Mouse (Mus musculus): ENCODE data around the gene Hist1h4d.
"Not testable (repeated sequence)": the region's sequence is repeated elsewhere in the genome, so short reads cannot be mapped to it uniquely, and the experiment has no call there.

The Hist1h4d gene

DNA sequence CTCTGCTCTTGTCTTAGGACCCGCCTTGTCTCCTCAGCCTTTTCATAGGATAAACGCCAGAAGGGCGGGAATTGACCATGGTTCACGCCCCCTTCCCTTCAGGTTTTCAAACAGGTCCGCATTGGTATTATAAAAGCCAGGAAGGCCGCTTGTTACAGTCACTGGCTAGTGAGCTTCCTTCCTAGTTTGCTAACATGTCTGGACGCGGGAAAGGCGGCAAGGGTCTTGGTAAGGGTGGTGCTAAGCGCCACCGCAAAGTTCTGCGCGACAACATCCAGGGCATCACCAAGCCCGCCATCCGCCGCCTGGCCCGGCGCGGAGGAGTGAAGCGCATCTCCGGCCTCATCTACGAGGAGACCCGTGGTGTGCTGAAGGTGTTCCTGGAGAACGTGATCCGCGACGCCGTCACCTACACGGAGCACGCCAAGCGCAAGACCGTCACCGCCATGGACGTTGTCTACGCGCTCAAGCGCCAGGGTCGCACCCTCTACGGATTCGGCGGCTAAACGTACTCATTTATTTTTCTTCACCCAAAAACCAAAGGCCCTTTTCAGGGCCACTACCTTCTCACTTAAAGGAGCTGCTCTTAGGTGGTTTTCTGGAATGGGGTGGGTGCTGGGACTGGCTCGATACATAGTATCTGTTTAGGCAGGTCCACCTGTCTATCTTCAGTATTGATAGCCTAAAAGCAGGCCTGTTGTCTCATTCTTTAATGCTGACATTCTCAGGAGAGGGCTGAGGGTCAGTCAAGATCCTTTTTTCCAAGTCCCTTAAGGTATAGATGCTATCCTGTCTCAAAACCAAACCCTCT is at the start of gene Hist1h4d:
Gene Hist1h4d, plus strand, starts transcription at position 191 of the 811 bp plus-strand sequence.
- peak; percentile 95 for DNase-seq (ENCODE audit: low read depth, low spot score)

GRCm38 (mm10) chr13:23532262-23533075 is 48.9 kb upstream of the Hist1h4d start:
- no peak for DNase-seq (ENCODE audit: low read depth, low spot score)

- DNase-seq (ENCODE audit: low read depth, low spot score) = peak; percentile 87
Observed at GRCm38 (mm10) chr13:23533560-23534367, 47.6 kb upstream of the Hist1h4d start, which contains the start of gene Hist1h2af. Gene Hist1h2af (plus strand): TSS chr13:23533906.

GRCm38 (mm10) chr13:23534368-23535131 is 46.8 kb upstream of the Hist1h4d start:
- no peak for DNase-seq (ENCODE audit: low read depth, low spot score)

DNA sequence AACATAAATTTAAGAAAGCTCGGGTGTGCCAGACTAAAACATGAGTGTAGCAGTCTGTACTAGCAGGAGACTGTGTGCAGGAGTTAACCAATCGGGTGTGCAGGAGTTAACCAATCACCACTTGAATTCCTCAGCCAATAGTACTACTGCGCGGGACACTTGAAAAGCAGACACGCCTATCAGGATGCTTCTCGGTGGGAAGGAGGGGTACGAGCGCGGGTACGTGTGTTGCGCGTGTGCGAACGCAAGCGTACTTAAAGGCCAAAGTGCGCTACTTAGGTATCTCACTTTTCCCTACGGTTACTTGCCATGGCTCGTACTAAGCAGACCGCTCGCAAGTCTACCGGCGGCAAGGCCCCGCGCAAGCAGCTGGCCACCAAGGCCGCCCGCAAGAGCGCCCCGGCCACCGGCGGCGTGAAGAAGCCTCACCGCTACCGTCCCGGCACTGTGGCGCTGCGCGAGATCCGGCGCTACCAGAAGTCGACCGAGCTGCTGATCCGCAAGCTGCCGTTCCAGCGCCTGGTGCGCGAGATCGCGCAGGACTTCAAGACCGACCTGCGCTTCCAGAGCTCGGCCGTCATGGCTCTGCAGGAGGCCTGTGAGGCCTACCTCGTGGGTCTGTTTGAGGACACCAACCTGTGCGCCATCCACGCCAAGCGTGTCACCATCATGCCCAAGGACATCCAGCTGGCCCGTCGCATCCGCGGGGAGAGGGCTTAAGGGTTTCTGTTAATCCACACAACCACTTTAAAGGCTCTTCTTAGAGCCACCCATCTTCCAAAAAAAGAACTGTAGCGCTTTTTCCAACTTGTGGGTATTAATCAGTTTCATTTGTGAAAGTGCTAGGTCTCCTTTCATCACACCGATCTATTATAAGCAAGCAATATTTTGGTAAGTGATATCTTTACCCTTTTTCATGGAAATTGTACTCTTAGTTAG is 46.0 kb upstream of the Hist1h4d start, which contains the start of gene Hist1h3g:
Gene Hist1h3g, plus strand, starts transcription at position 286 of the 939 bp plus-strand sequence.
- peak; percentile 94 for DNase-seq (ENCODE audit: low read depth, low spot score)

DNA sequence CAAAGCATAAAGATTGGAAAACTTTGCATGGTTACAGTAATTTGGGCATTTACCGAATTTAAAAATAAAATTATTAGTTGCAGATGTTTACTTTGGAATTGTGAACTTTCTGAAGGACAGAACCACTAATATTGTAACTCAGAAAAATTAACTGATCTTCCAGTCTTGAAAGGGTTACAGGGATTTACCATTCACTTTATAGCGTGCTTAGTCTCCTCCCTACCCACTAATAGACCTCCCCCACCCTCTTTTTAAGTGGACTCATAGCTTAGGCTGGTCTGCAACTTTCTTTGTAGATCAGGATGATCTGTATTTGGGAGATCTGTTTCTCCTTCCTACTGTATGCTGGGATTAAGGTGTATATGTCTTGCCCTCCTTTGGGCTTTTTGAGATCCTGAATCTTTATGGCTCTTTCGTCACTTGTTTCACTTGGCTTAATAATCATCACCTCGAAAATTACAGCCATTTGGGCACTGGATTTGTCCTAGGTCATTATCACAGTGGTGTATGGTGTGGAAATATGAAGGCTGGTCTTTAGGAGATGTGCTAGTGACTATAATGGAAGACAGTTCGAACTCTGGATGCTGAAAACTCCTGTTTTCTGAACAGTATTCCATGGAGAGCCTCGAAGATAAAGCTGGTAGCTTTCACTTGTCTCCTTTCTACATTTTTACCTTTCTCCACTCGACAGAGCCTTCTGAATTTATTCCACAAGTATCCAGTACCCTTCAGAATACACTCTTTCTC is 45.1 kb upstream of the Hist1h4d start:
- no peak for DNase-seq (ENCODE audit: low read depth, low spot score)

DNA sequence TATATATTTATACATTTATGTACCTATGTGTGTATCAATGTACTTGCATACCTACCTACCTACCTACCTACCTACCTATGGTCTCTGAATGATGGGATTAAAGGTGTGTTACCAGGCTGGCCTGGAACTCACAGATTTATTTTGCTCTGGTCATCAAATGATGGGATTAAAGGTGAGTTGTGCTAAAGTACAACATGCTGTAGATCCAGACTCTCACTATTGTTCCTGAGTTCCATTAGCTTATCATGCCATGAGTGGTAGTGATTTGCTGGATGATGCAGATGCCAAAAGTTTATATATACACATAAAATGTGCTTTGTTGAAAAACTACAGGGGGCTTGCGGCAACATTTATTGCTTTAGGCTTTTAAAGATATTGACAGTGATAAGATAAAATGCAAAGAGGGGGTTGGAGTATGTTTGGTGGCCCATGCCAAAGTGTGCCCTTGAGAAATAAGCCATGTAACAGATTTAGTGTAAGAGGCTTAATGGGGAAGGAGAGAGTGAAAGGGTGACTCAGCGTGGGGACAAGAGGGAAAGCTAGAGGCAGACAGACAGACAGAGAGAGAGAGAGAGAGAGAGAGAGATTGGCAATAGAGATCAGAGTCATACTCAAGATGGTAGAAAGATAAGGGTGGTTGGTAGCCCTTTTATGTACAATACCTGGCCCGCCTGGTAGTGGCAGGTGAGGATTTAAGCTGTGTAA is 44.2 kb upstream of the Hist1h4d start:
- DNase-seq (ENCODE audit: low read depth, low spot score) = no peak

GRCm38 (mm10) chr13:23538249-23538648 is 43.1 kb upstream of the Hist1h4d start:
- DNase-seq (ENCODE audit: low read depth, low spot score) = no peak

- not testable (repeated sequence) for DNase-seq (ENCODE audit: low read depth, low spot score)
Observed at GRCm38 (mm10) chr13:23539821-23540220, 41.6 kb upstream of the Hist1h4d start.

DNA sequence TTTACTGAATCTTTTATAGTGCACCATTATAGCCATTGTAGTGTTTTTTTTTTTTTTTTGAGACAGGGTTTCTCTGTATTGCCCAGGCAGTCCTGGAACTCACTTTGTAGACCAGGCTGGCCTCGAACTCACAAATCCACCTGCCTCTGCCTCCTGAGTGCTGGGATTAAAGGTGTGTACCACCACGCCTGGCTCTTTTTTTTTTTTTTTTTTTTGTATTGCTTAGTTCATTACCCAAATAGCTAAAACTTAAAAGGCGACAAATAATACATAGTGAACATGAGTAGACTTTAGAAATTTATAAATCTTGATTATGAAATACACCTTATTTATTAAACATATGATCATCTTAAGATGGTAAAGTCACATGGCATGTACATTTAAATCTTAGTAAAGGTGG is 39.9 kb upstream of the Hist1h4d start:
- DNase-seq (ENCODE audit: low read depth, low spot score) = no peak

GRCm38 (mm10) chr13:23542225-23542980 is 39.0 kb upstream of the Hist1h4d start:
- not testable (repeated sequence) for DNase-seq (ENCODE audit: low read depth, low spot score)

GRCm38 (mm10) chr13:23542999-23543607 is 38.3 kb upstream of the Hist1h4d start, which contains the start of gene Hist1h2bh:
Gene Hist1h2bh (minus strand): TSS chr13:23543392.
- DNase-seq (ENCODE audit: low read depth, low spot score) = peak; percentile 90

DNA sequence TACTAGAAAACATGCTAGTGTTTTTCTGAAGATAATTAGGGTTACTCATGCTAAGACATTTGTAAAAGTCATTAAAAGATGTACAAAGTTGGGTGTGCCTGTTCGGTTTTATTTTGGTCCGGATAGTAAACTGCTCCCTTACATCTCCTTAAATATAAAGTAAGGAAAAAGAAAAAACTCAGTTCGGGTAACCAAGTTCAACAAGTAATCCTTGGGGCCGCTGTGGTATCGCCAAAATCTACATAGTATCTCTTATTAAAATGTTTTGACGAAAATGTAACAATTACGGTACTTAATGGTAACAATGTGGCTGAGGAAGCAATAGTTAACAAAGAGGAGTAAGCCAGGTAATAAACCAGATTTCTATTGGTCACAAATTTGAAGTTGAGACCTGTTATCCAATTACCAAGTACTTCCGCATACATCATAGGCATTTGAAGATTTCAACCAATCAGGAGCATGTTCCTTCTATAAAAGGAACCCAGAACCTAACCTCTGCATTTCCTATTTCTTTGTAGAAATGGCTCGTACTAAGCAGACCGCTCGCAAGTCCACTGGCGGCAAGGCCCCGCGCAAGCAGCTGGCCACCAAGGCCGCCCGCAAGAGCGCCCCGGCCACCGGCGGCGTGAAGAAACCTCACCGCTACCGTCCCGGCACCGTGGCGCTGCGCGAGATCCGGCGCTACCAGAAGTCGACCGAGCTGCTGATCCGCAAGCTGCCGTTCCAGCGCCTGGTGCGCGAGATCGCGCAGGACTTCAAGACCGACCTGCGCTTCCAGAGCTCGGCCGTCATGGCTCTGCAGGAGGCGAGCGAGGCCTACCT is 37.2 kb upstream of the Hist1h4d start, which contains the start of gene Hist1h3f:
Gene Hist1h3f, plus strand, starts transcription at position 88 of the 822 bp plus-strand sequence.
- DNase-seq (ENCODE audit: low read depth, low spot score) = peak; percentile 93

DNA sequence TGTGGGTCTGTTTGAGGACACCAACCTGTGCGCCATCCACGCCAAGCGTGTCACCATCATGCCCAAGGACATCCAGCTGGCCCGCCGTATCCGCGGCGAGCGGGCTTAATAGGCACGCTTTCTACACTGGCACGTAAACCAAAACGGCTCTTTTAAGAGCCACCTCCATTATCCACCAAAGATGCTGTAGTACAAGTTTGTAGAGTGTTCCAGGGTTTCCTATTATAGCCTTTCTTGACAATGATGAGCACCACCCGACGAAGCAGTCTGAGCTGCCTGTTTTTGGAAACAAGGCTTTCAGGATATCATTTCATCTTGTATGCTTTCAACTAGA is 36.6 kb upstream of the Hist1h4d start:
- not testable (repeated sequence) for DNase-seq (ENCODE audit: low read depth, low spot score)

DNA sequence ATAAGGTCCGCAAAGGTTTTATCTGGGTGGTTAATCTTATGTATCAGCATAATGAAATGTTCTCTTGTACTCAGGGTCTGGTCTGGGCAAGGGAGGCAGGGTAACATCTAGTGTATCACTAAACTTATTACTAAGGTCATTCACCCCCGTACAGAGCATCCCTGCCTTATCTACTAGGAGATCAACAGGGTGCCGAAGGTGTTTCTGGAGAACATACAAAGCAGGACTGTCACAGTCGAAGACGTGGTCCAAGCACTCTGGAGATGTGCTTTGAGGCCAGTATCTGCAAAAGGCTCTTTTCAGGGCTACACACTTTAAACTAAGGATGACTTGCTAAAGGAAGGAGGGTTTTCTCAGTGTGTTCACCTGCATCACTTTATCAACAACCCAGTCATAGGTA is 34.7 kb upstream of the Hist1h4d start:
- no peak for DNase-seq (ENCODE audit: low read depth, low spot score)

DNA sequence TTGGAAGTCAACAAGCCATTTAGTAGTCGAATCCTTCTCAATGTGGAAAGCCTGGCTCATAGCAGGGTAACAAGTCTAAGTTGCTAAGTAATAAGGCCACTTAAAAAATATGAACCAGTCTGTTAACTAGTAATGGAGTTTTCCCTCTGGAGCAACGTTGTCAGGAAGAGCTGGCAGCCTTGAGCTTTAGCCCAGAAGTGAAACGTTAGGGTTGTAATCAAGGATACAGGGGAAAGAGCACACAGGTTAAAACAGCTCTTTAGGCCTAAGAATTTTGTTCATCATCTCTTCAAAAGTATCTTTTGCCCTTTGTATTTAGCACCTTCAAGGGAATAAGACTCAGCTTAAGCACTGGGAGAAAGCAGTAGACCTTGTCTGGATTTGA is 30.6 kb upstream of the Hist1h4d start:
- no peak for DNase-seq (ENCODE audit: low read depth, low spot score)
